Mouse (Mus musculus): ENCODE measurements around the gene D17Wsu92e. TPM values are rescaled to one million over a fixed set of nuclear protein-coding genes. Genes with fewer than 3 reads are reported as not detected.

D17Wsu92e gene
- 44.2 and 46.4 TPM in 2 replicates for total RNA-seq (2012; rRNA removed)
- 33.1 and 34.9 TPM in 2 replicates for total RNA-seq (2014; rRNA removed)
- 70.8 and 73.5 TPM in 2 replicates for polyA plus RNA-seq (2012; ENCODE audit: insufficient read length, low read depth)

- Histone ChIP-seq H3K36me3 (replicated peaks in 1 of 2; ENCODE audit: control insufficient read depth in 1 of 2, insufficient read depth in 1 of 2, low read length in 1 of 2) (peaks cover 0 to 7% of the 10 kb centered on the region in 2 experiments), H3K4me2 (ENCODE audit: insufficient read depth, low read depth, poor library complexity, severe bottlenecking) (peak within 1 kb of the TSS; percentile 83), H3K4me3 (replicated peaks in 1 of 3; ENCODE audit: low read depth in 2 of 3, low read length in 2 of 3, poor library complexity in 1 of 3) (peak within 1 kb of the TSS; percentile 79 to 98 (median 85)), H3K9me3 (replicated peaks; ENCODE audit: low read length) (no peaks in the 10 kb centered on the region), H3K4me1 (ENCODE audit: control insufficient read depth in 1 of 2, insufficient read depth in 2 of 2) (peaks cover 8 to 54% of the 10 kb centered on the region in 2 experiments), H3K9ac (ENCODE audit: insufficient read depth, low read depth) (peak within 1 kb of the TSS; percentile 88), H3K27ac (ENCODE audit: insufficient read depth, low read depth) (peak within 1 kb of the TSS; percentile 38), H3K79me2 (replicated peaks; ENCODE audit: control insufficient read depth, extremely low read depth, insufficient read depth, poor library complexity, severe bottlenecking) (peaks cover 35% of the 10 kb centered on the region), H3K27me3 (replicated peaks) (no peaks in the 10 kb centered on the region)
- in situ Hi-C loops (cut with MboI; ENCODE audit: low pct_ligation_motif_present, low pct_unique_long_range_greater_than_20kb, low sequenced_read_pairs) (no loop called here), dilution Hi-C loops (cut with MboI; ENCODE audit: extremely low pct_ligation_motif_present, extremely low pct_unique_long_range_greater_than_20kb, low sequenced_read_pairs) (no loop called here)
- DNase-seq (ENCODE audit: extremely low read depth) = peak; percentile 97
- no peak for TF ChIP-seq UBTF (IDR thresholded peaks at IDR 0.05; ENCODE audit: low read depth, low read length)
- TF ChIP-seq CTCF (conservative IDR thresholded peaks at IDR 0.05 in 1 of 2, IDR thresholded peaks at IDR 0.05 in 1 of 2; ENCODE audit: low read depth in 2 of 2, low read length in 2 of 2) = no peak
- TF ChIP-seq POLR2A (IDR thresholded peaks at IDR 0.05; ENCODE audit: low read depth, low read length) = peak; percentile 78
- no peak for TF ChIP-seq EP300 (IDR thresholded peaks at IDR 0.05; ENCODE audit: low read length)
- TF ChIP-seq SMC3 (IDR thresholded peaks at IDR 0.05; ENCODE audit: low read depth, low read length) = no peak
- no peak for TF ChIP-seq ZNF384 (IDR thresholded peaks at IDR 0.05; ENCODE audit: low read depth, low read length)
- 0 out of 2 replicates have a peak, but pooled peaks have one; percentile 1 for TF ChIP-seq USF1 (IDR thresholded peaks at IDR 0.05; ENCODE audit: low read depth, low read length)
- TF ChIP-seq CHD2 (IDR thresholded peaks at IDR 0.05; ENCODE audit: low read length) = peak; percentile 56
- no peak for TF ChIP-seq POLR2AphosphoS2 (IDR thresholded peaks at IDR 0.05; ENCODE audit: low read depth, low read length)
- no peak for TF ChIP-seq RAD21 (IDR thresholded peaks at IDR 0.05; ENCODE audit: low read depth, low read length)
- TF ChIP-seq MXI1 (IDR thresholded peaks at IDR 0.05; ENCODE audit: low read depth, low read length) = peak; percentile 39; the same call in 1 of the 2 replicates
- peak; percentile 79 for TF ChIP-seq MEF2A (IDR thresholded peaks at IDR 0.05; ENCODE audit: borderline replicate concordance, low read depth, low read length)
- TF ChIP-seq RCOR1 (conservative IDR thresholded peaks at IDR 0.05; ENCODE audit: low read depth, low read length) = no peak
- peak; percentile 99 for TF ChIP-seq GABPA (IDR thresholded peaks at IDR 0.05; ENCODE audit: insufficient replicate concordance, low read depth, low read length)
- no peak for TF ChIP-seq USF2 (conservative IDR thresholded peaks at IDR 0.05; ENCODE audit: low read depth, low read length)
- TF ChIP-seq NRF1 (IDR thresholded peaks at IDR 0.05; ENCODE audit: low read depth, low read length) = peak; percentile 89
- peak; percentile 16; the same call in 1 of the 2 replicates for TF ChIP-seq JUN (IDR thresholded peaks at IDR 0.05; ENCODE audit: insufficient read depth, low read depth, low read length)
- TF ChIP-seq MAX (IDR thresholded peaks at IDR 0.05; ENCODE audit: low read length) = peak; percentile 31; the same call in 1 of the 2 replicates
- no peak for TF ChIP-seq ZKSCAN1 (IDR thresholded peaks at IDR 0.05; ENCODE audit: borderline replicate concordance, low read depth, low read length)
- TF ChIP-seq SIN3A (IDR thresholded peaks at IDR 0.05; ENCODE audit: low read length) = peak; percentile 60; the same call in 1 of the 2 replicates
- no peak for TF ChIP-seq MYC (IDR thresholded peaks at IDR 0.05; ENCODE audit: low read depth, low read length)
- TF ChIP-seq BHLHE40 (IDR thresholded peaks at IDR 0.05; ENCODE audit: low read depth, low read length) = peak; percentile 78
- TF ChIP-seq PAX5 (IDR thresholded peaks at IDR 0.05; ENCODE audit: low read length) = no peak
- TF ChIP-seq MAZ (IDR thresholded peaks at IDR 0.05; ENCODE audit: low read depth, low read length) = peak; percentile 100
- TF ChIP-seq ELF1 (IDR thresholded peaks at IDR 0.05; ENCODE audit: low read depth, low read length) = peak; percentile 97
- 0 out of 2 replicates have a peak, but pooled peaks have one; percentile 65 for TF ChIP-seq TCF12 (IDR thresholded peaks at IDR 0.05; ENCODE audit: low read depth, low read length)
- TF ChIP-seq KAT2A (IDR thresholded peaks at IDR 0.05; ENCODE audit: insufficient replicate concordance, low read length) = peak; percentile 74; the same call in 1 of the 2 replicates
- TF ChIP-seq ZMIZ1 (IDR thresholded peaks at IDR 0.05; ENCODE audit: low read depth, low read length) = peak; percentile 58; the same call in 1 of the 2 replicates
- TF ChIP-seq HCFC1 (IDR thresholded peaks at IDR 0.05; ENCODE audit: low read depth, low read length) = peak; percentile 87
- peak; percentile 58; the same call in 1 of the 2 replicates for TF ChIP-seq NELFE (IDR thresholded peaks at IDR 0.05; ENCODE audit: low read depth, low read length)
- TF ChIP-seq ETS1 (conservative IDR thresholded peaks at IDR 0.05; ENCODE audit: low read depth, low read length) = peak; percentile 70
- no peak for TF ChIP-seq TBP (conservative IDR thresholded peaks at IDR 0.05; ENCODE audit: low read depth, low read length)
- peak; percentile 59; the same call in 1 of the 2 replicates for TF ChIP-seq IRF4 (IDR thresholded peaks at IDR 0.05; ENCODE audit: low read depth, low read length)
These were observed at the start of gene D17Wsu92e for GRCm38 (mm10) chr17:27820568-27821406. Gene D17Wsu92e, minus strand, starts transcription at chr17:27820648.

Measured in CH12.LX (cell line).